Mouse (Mus musculus): ENCODE measurements around the gene Slc6a4. TPM values are rescaled to one million over a fixed set of nuclear protein-coding genes. Genes with fewer than 3 reads are reported as not detected.

Slc6a4 gene
- polyA plus RNA-seq, 1 experiment from 2014 or later, result 0.13 TPM

GRCm38 (mm10) chr11:77010762-77011475, 12.5 kb downstream of the Slc6a4 start:
- ATAC-seq, result no peak
- ChIA-PET POLR2A (interaction anchor here (0.5 kb wide), 1 partner anchor 14 kb away, joined by 3 read pairs; no protein-coding TSS in a partner anchor), CTCF (no interaction called here)
- TF ChIP-seq CTCF (IDR thresholded peaks at IDR 0.05), result no peak
- in situ Hi-C loops (cut with MboI; ENCODE audit: low pct_unique_long_range_greater_than_20kb), result no loop called here
- H3K27me3 ChIP-seq, result peaks cover 3% of the 10 kb centered on the region
- DNase-seq (ENCODE audit: low read depth, low spot score), result no peak

- ATAC-seq (no peak), DNase-seq (ENCODE audit: low read depth, low spot score) (no peak)
- in situ Hi-C loops (cut with MboI; ENCODE audit: low pct_unique_long_range_greater_than_20kb), result no loop called here
- TF ChIP-seq CTCF (IDR thresholded peaks at IDR 0.05), result no peak
- POLR2A ChIA-PET, result interaction anchor here (0.6 kb wide), 1 partner anchor 622 kb away, joined by 3 read pairs; no protein-coding TSS in a partner anchor
- CTCF ChIA-PET, result interaction anchor here (1.3 to 1.7 kb wide), 2 partner anchors 11 to 52 kb away, joined by 3 to 5 read pairs; no protein-coding TSS in a partner anchor
- peaks cover 3% of the 10 kb centered on the region for H3K27me3 ChIP-seq
Measured at GRCm38 (mm10) chr11:77018046-77018445, 19.6 kb downstream of the Slc6a4 start.

- no peak for TF ChIP-seq CTCF (IDR thresholded peaks at IDR 0.05)
- POLR2A ChIA-PET, result no interaction called here
- CTCF ChIA-PET, result no interaction called here
- peaks cover 3% of the 10 kb centered on the region for H3K27me3 ChIP-seq
- DNase-seq (ENCODE audit: low read depth, low spot score) (no peak), ATAC-seq (no peak)
- in situ Hi-C loops (cut with MboI; ENCODE audit: low pct_unique_long_range_greater_than_20kb), result no loop called here
Measured at GRCm38 (mm10) chr11:77019539-77019938, 21.1 kb downstream of the Slc6a4 start.

GRCm38 (mm10) chr11:77021749-77022396, 23.5 kb downstream of the Slc6a4 start:
- H3K27me3 ChIP-seq, result no peaks in the 10 kb centered on the region
- TF ChIP-seq CTCF (IDR thresholded peaks at IDR 0.05), result no peak
- in situ Hi-C loops (cut with MboI; ENCODE audit: low pct_unique_long_range_greater_than_20kb), result no loop called here
- DNase-seq (ENCODE audit: low read depth, low spot score) (no peak), ATAC-seq (no peak)
- CTCF ChIA-PET, result no interaction called here
- POLR2A ChIA-PET, result no interaction called here

GRCm38 (mm10) chr11:77026559-77026958, 28.2 kb downstream of the Slc6a4 start:
- TF ChIP-seq CTCF (IDR thresholded peaks at IDR 0.05), result peak; percentile 44
- CTCF ChIA-PET, result no interaction called here
- in situ Hi-C loops (cut with MboI; ENCODE audit: low pct_unique_long_range_greater_than_20kb), result no loop called here
- DNase-seq (ENCODE audit: low read depth, low spot score) (no peak), ATAC-seq (no peak)
- H3K27me3 ChIP-seq, result peaks cover 4% of the 10 kb centered on the region
- POLR2A ChIA-PET, result no interaction called here

GRCm38 (mm10) chr11:77028157-77028556, 29.8 kb downstream of the Slc6a4 start:
- in situ Hi-C loops (cut with MboI; ENCODE audit: low pct_unique_long_range_greater_than_20kb), result no loop called here

GRCm38 (mm10) chr11:77031151-77031934, 32.9 kb downstream of the Slc6a4 start:
- TF ChIP-seq CTCF (IDR thresholded peaks at IDR 0.05), result no peak
- in situ Hi-C loops (cut with MboI; ENCODE audit: low pct_unique_long_range_greater_than_20kb), result no loop called here
- H3K27me3 ChIP-seq, result peaks cover 4% of the 10 kb centered on the region
- DNase-seq (ENCODE audit: low read depth, low spot score), result no peak
- POLR2A ChIA-PET, result no interaction called here
- CTCF ChIA-PET, result no interaction called here
- ATAC-seq, result no peak

More at GRCm38 (mm10) chr11:77028157-77028556, 29.8 kb downstream of the Slc6a4 start:
- no peak for DNase-seq (ENCODE audit: low read depth, low spot score)
- ChIA-PET POLR2A (no interaction called here), CTCF (no interaction called here)
- peaks cover 4% of the 10 kb centered on the region for H3K27me3 ChIP-seq
- no peak for TF ChIP-seq CTCF (IDR thresholded peaks at IDR 0.05)
- no peak for ATAC-seq

GRCm38 (mm10) chr11:77041891-77042290, 43.5 kb downstream of the Slc6a4 start:
- in situ Hi-C loops (cut with MboI; ENCODE audit: low pct_unique_long_range_greater_than_20kb), result no loop called here
- ATAC-seq (no peak), DNase-seq (ENCODE audit: low read depth, low spot score) (no peak)
- ChIA-PET POLR2A (no interaction called here), CTCF (no interaction called here)
- no peaks in the 10 kb centered on the region for H3K27me3 ChIP-seq
- TF ChIP-seq CTCF (IDR thresholded peaks at IDR 0.05), result no peak

GRCm38 (mm10) chr11:77042816-77043215, 44.4 kb downstream of the Slc6a4 start:
- ChIA-PET POLR2A (no interaction called here), CTCF (no interaction called here)
- in situ Hi-C loops (cut with MboI; ENCODE audit: low pct_unique_long_range_greater_than_20kb), result no loop called here
- no peaks in the 10 kb centered on the region for H3K27me3 ChIP-seq
- ATAC-seq (no peak), DNase-seq (ENCODE audit: low read depth, low spot score) (no peak)
- no peak for TF ChIP-seq CTCF (IDR thresholded peaks at IDR 0.05)

GRCm38 (mm10) chr11:77061951-77062350, 63.5 kb downstream of the Slc6a4 start:
- in situ Hi-C loops (cut with MboI; ENCODE audit: low pct_unique_long_range_greater_than_20kb), result no loop called here
- no peak for DNase-seq (ENCODE audit: low read depth, low spot score)
- H3K27me3 ChIP-seq, result no peaks in the 10 kb centered on the region
- TF ChIP-seq CTCF (IDR thresholded peaks at IDR 0.05), result no peak
- CTCF ChIA-PET, result no interaction called here
- no peak for ATAC-seq
- POLR2A ChIA-PET, result no interaction called here

- in situ Hi-C loops (cut with MboI; ENCODE audit: low pct_unique_long_range_greater_than_20kb), result no loop called here
- ChIA-PET CTCF (no interaction called here), POLR2A (no interaction called here)
- ATAC-seq (no peak), DNase-seq (ENCODE audit: low read depth, low spot score) (no peak)
- TF ChIP-seq CTCF (IDR thresholded peaks at IDR 0.05), result no peak
- no peaks in the 10 kb centered on the region for H3K27me3 ChIP-seq
Measured at GRCm38 (mm10) chr11:77063406-77063805, 65.0 kb downstream of the Slc6a4 start.
